ENCODE assay signal across 27 mouse cellular contexts in genomic region chr2:180341229-180341628, GRCm38 (mm10). TPM values are rescaled to one million over a fixed set of nuclear protein-coding genes. Genes with fewer than 3 reads are reported as not detected.
A peak's percentile ranks its signal among the peaks of the same experiment; 100 is the strongest.
DNase-seq lines count a peak whose midpoint lies in the region; ATAC-seq and TF ChIP-seq lines count a peak whose summit lies in the region.
"Had no signal": no experiment of that assay in that cellular context is flagged by ENCODE, and none has a peak within 500 bp of the region (broad histone marks: within the 10 kb centered on the region; RNA-seq: fewer than 3 reads in every experiment).

No protein-coding gene starts in this region.

- ATAC-seq in heart, embryonic 13.5 days (ENCODE audit: extremely low read depth, insufficient number of reproducible peaks, low FRiP score, low TSS enrichment): no peak
- ATAC-seq in intestine, embryonic 14.5 days (replicated peaks; ENCODE audit: low FRiP score, low TSS enrichment, low read depth): no peak
- ATAC-seq in intestine, embryonic 15.5 days: no peak
- ATAC-seq in lung, embryonic 16.5 days (ENCODE audit: low read depth): no peak
- ATAC-seq: forebrain, embryonic 15.5 days; inflammation-experienced regulatory T-cells, adult 6 months had no signal

- H3K9me3 ChIP-seq in heart, embryonic 13.5 days: no peaks in the 10 kb centered on the region
- H3K9me3 ChIP-seq in intestine, embryonic 14.5 days (ENCODE audit: control insufficient read depth, low read length): no peaks in the 10 kb centered on the region
- H3K9me3 ChIP-seq in intestine, embryonic 15.5 days: no peaks in the 10 kb centered on the region
- no peaks in the 10 kb centered on the region for H3K9me3 ChIP-seq in lung, embryonic 16.5 days (ENCODE audit: control insufficient read depth, low read length)
- H3K9me3 ChIP-seq: embryonic facial prominence, embryonic 10.5 days; forebrain, embryonic 15.5 days; hindbrain, embryonic 13.5 days; limb, embryonic 12.5 days; liver, embryonic 15.5 days; midbrain, embryonic 10.5 days had no signal

- no peak for TF ChIP-seq POLR2A in small intestine, adult 2 months (IDR thresholded peaks at IDR 0.05; ENCODE audit: low read depth, low read length)

- no peak for TF ChIP-seq CTCF in small intestine, adult 2 months (IDR thresholded peaks at IDR 0.05; ENCODE audit: extremely low read depth, insufficient read length, insufficient replicate concordance, low read depth, low read length)

- H3K27me3 ChIP-seq in heart, embryonic 13.5 days (replicated peaks): no peaks in the 10 kb centered on the region
- 0 out of 2 replicates have a peak, but pooled peaks cover 7% of the 10 kb centered on the region for H3K27me3 ChIP-seq in intestine, embryonic 14.5 days (replicated peaks; ENCODE audit: control insufficient read depth, insufficient read depth, low read length)
- H3K27me3 ChIP-seq in intestine, embryonic 15.5 days (replicated peaks): peaks cover 4% of the 10 kb centered on the region
- H3K27me3 ChIP-seq in lung, embryonic 16.5 days (ENCODE audit: control insufficient read depth, insufficient read depth, low read depth, low read length): no peaks in the 10 kb centered on the region
- no peaks in the 10 kb centered on the region for H3K27me3 ChIP-seq in small intestine, adult 2 months (ENCODE audit: control insufficient read depth, insufficient read depth, low read length)

- H3K4me2 ChIP-seq in heart, embryonic 13.5 days: peak overlapping the region; percentile 57
- no peak overlapping the region for H3K4me2 ChIP-seq in intestine, embryonic 14.5 days (ENCODE audit: low read length)
- no peak overlapping the region for H3K4me2 ChIP-seq in intestine, embryonic 15.5 days (replicated peaks)
- H3K4me2 ChIP-seq in lung, embryonic 16.5 days (ENCODE audit: low read depth, low read length): no peak overlapping the region
- H3K4me2 ChIP-seq: forebrain, embryonic 15.5 days; hindbrain, embryonic 13.5 days; limb, embryonic 12.5 days; liver, embryonic 15.5 days had no signal

- peak overlapping the region; percentile 87 for H3K27ac ChIP-seq in heart, embryonic 13.5 days (replicated peaks)
- 0 out of 2 replicates have a peak overlapping the region, but pooled peaks have one; percentile 5 for H3K27ac ChIP-seq in intestine, embryonic 14.5 days (ENCODE audit: low read depth)
- no peak overlapping the region for H3K27ac ChIP-seq in intestine, embryonic 15.5 days
- peak overlapping the region; percentile 67 for H3K27ac ChIP-seq in lung, embryonic 16.5 days (ENCODE audit: low read length)
- peak overlapping the region; percentile 99 for H3K27ac ChIP-seq in small intestine, adult 2 months (ENCODE audit: insufficient read depth, low read depth, low read length)
- H3K27ac ChIP-seq: embryonic facial prominence, embryonic 10.5 days; forebrain, embryonic 15.5 days; hindbrain, embryonic 13.5 days; limb, embryonic 12.5 days; liver, embryonic 15.5 days; macrophage; midbrain, embryonic 10.5 days had no signal

- WGBS in heart, embryonic 13.5 days: 10% methylated on average over 8 of the region's 8 CpGs
- 66% methylated on average over 8 of the region's 8 CpGs for WGBS in intestine, embryonic 14.5 days
- WGBS in intestine, embryonic 15.5 days: 58% methylated on average over 8 of the region's 8 CpGs
- 33% methylated on average over 8 of the region's 8 CpGs for WGBS in lung, embryonic 16.5 days
- WGBS in small intestine, adult 2 months: 53% methylated on average over 8 of the region's 8 CpGs

- peaks cover 97% of the 10 kb centered on the region for H3K4me1 ChIP-seq in heart, embryonic 13.5 days
- H3K4me1 ChIP-seq in intestine, embryonic 14.5 days (replicated peaks; ENCODE audit: control insufficient read depth, insufficient read depth, low read length): peaks cover 39% of the 10 kb centered on the region
- peaks cover 39% of the 10 kb centered on the region for H3K4me1 ChIP-seq in intestine, embryonic 15.5 days (replicated peaks)
- peaks cover 55% of the 10 kb centered on the region for H3K4me1 ChIP-seq in lung, embryonic 16.5 days (replicated peaks; ENCODE audit: control insufficient read depth, insufficient read depth, low read length)
- H3K4me1 ChIP-seq in small intestine, adult 2 months (ENCODE audit: control insufficient read depth, insufficient read depth, insufficient read length, low read length): peaks cover 43% of the 10 kb centered on the region
- H3K4me1 ChIP-seq: forebrain, embryonic 15.5 days had no signal

- peak overlapping the region; percentile 15 for H3K4me3 ChIP-seq in heart, embryonic 13.5 days
- H3K4me3 ChIP-seq in intestine, embryonic 14.5 days (ENCODE audit: low read depth, low read length): no peak overlapping the region
- no peak overlapping the region for H3K4me3 ChIP-seq in intestine, embryonic 15.5 days (replicated peaks)
- no peak overlapping the region for H3K4me3 ChIP-seq in lung, embryonic 16.5 days (ENCODE audit: low read length)
- no peak overlapping the region for H3K4me3 ChIP-seq in small intestine, adult 2 months (ENCODE audit: low read depth, low read length)
- H3K4me3 ChIP-seq: embryonic facial prominence, embryonic 10.5 days; forebrain, embryonic 15.5 days; hindbrain, embryonic 13.5 days; limb, embryonic 12.5 days; liver, embryonic 15.5 days; midbrain, embryonic 10.5 days had no signal

- peak overlapping the region; percentile 70 for H3K9ac ChIP-seq in heart, embryonic 13.5 days
- no peak overlapping the region for H3K9ac ChIP-seq in intestine, embryonic 14.5 days (ENCODE audit: low read length)
- no peak overlapping the region for H3K9ac ChIP-seq in intestine, embryonic 15.5 days
- 0 out of 2 replicates have a peak overlapping the region, but pooled peaks have one; percentile 21 for H3K9ac ChIP-seq in lung, embryonic 16.5 days (ENCODE audit: low read length)
- H3K9ac ChIP-seq: forebrain, embryonic 15.5 days; hindbrain, embryonic 13.5 days; limb, embryonic 12.5 days; liver, embryonic 15.5 days had no signal

- no peaks in the 10 kb centered on the region for H3K36me3 ChIP-seq in heart, embryonic 13.5 days
- no peaks in the 10 kb centered on the region for H3K36me3 ChIP-seq in intestine, embryonic 14.5 days (ENCODE audit: control insufficient read depth, insufficient read depth, low read length)
- no peaks in the 10 kb centered on the region for H3K36me3 ChIP-seq in intestine, embryonic 15.5 days
- no peaks in the 10 kb centered on the region for H3K36me3 ChIP-seq in lung, embryonic 16.5 days (ENCODE audit: control insufficient read depth, insufficient read depth, low read length)
- no peaks in the 10 kb centered on the region for H3K36me3 ChIP-seq in small intestine, adult 2 months (ENCODE audit: control insufficient read depth, insufficient read depth, low read length)
- H3K36me3 ChIP-seq: embryonic facial prominence, embryonic 10.5 days; forebrain, embryonic 15.5 days; hindbrain, embryonic 13.5 days; limb, embryonic 12.5 days; liver, embryonic 15.5 days; midbrain, embryonic 10.5 days had no signal

- DNase-seq in heart, adult 8-10 months (ENCODE audit: low spot score): no peak
- DNase-seq in intestine, embryonic 14.5 days (ENCODE audit: low spot score): no peak
- DNase-seq in lung, postnatal 14 days: no peak
- DNase-seq in adrenal gland, adult (ENCODE audit: inconsistent age in 2 of 2, low spot score in 1 of 2): no peak
- DNase-seq: adrenal gland, adult 8-10 months; cerebellum, adult 11-12 months; cerebellum, postnatal 10 days; kidney, postnatal 4 days; thymus, adult 2 months; thymus, postnatal 4 days had no signal

RNA-seq across cellular contexts. Expression of gene Gata5, which starts 6.7 kb away (rescaled TPM):
- 11.8 and 14.7 TPM in 2 replicates for polyA plus RNA-seq in heart, embryonic 13.5 days (2015; fragmentation: Nextera tagmentation; extraction: Ambion mirVana)
- total RNA-seq in heart, adult 8-10 months (2022): 1 to 10 TPM in 1 of 4 experiments, under 1 TPM in 3; 0.68 to 1.2 (median 0.80) TPM
- 7.9 and 8.1 TPM in 2 replicates for polyA plus RNA-seq in intestine, embryonic 14.5 days (2014; fragmentation: Nextera tagmentation; extraction: Ambion mirVana)
- polyA plus RNA-seq in intestine, embryonic 15.5 days (2015; fragmentation: Nextera tagmentation; extraction: Ambion mirVana): 8.6 and 8.8 TPM in 2 replicates
- 23.2 and 25.3 TPM in 2 replicates for polyA plus RNA-seq in lung, embryonic 16.5 days (2015; fragmentation: Nextera tagmentation; extraction: Ambion mirVana)
- polyA plus RNA-seq in small intestine, adult 2 months (2012; rRNA removed): 36.0 and 121 TPM in 2 replicates
- total RNA-seq: gastrocnemius, adult 8-10 months; granulocyte monocyte progenitor cell, adult 5-6 weeks; left cerebral cortex, postnatal 14 days; neutrophil, adult 5-6 weeks had no signal
- polyA plus RNA-seq: cortical plate, adult 2 months; forebrain, embryonic 15.5 days; inflammation-experienced regulatory T-cells, adult 6 months; macrophage had no signal

RNA-seq across cellular contexts. Expression of gene Rbbp8nl, which starts 51.5 kb away (rescaled TPM):
- polyA plus RNA-seq in heart, embryonic 13.5 days (2015; fragmentation: Nextera tagmentation; extraction: Ambion mirVana): 0.05 and 0.08 TPM in 2 replicates
- total RNA-seq in heart, adult 8-10 months (2022): not detected
- polyA plus RNA-seq in intestine, embryonic 14.5 days (2014; fragmentation: Nextera tagmentation; extraction: Ambion mirVana): 2.5 and 2.7 TPM in 2 replicates
- polyA plus RNA-seq in intestine, embryonic 15.5 days (2015; fragmentation: Nextera tagmentation; extraction: Ambion mirVana): 2.8 and 3.8 TPM in 2 replicates
- 2.7 and 2.8 TPM in 2 replicates for polyA plus RNA-seq in lung, embryonic 16.5 days (2015; fragmentation: Nextera tagmentation; extraction: Ambion mirVana)
- 1.2 and 1.6 TPM in 2 replicates for polyA plus RNA-seq in small intestine, adult 2 months (2012; rRNA removed)
- total RNA-seq: adrenal gland, adult 8-10 months; gastrocnemius, adult 8-10 months; granulocyte monocyte progenitor cell, adult 5-6 weeks; left cerebral cortex, postnatal 14 days; neutrophil, adult 5-6 weeks had no signal
- polyA plus RNA-seq: cortical plate, adult 2 months; forebrain, embryonic 15.5 days; hindbrain, embryonic 13.5 days; inflammation-experienced regulatory T-cells, adult 6 months; liver, embryonic 15.5 days; macrophage had no signal

Comparison
In these comparisons a context has a peak if more than half of its experiments do, and no peak if none do; other contexts are left out.
1. H3K9ac ChIP-seq: peak in heart, embryonic 13.5 days (single experiment) and lung, embryonic 16.5 days (single experiment); none in intestine, embryonic 14.5 days (single experiment) and intestine, embryonic 15.5 days (single experiment).